Mouse (Mus musculus) limb, embryonic 10.5 days (tissue): ENCODE results near the gene Vezt. TPM values are rescaled to one million over a fixed set of nuclear protein-coding genes. Genes with fewer than 3 reads are reported as not detected.
A peak's percentile ranks its signal among the peaks of the same experiment; 100 is the strongest.

Experiments
- DNase-seq: peaks from one replicate; pipeline ENCODE4 v3.0.0-alpha.2; 2017; ENCODE audit warnings: low spot score
- H3K27ac ChIP-seq: fragments of 300-500 bp; sonication (generic); 2 replicates; pipeline ENCODE4 v1.5.1; 2016; ENCODE audit warnings: mild to moderate bottlenecking
- H3K27me3 ChIP-seq: fragments of 300-500 bp; sonication (generic); 2 replicates; pipeline ENCODE4 v1.6.1; 2016; ENCODE audit warnings: low read depth, mild to moderate bottlenecking; ENCODE audit not compliant: poor library complexity, severe bottlenecking
- H3K36me3 ChIP-seq: fragments of 300-500 bp; sonication (generic); 2 replicates; pipeline ENCODE4 v1.6.1; 2016; ENCODE audit warnings: mild to moderate bottlenecking, moderate library complexity
- H3K4me1 ChIP-seq: fragments of 300-500 bp; sonication (generic); 2 replicates; pipeline ENCODE4 v1.6.1; 2016
- H3K4me3 ChIP-seq: fragments of 300-500 bp; sonication (generic); 2 replicates; pipeline ENCODE4 v1.5.1; 2016; ENCODE audit warnings: mild to moderate bottlenecking, moderate library complexity
- H3K9me3 ChIP-seq: fragments of 300-500 bp; sonication (generic); replicated peaks from 2 replicates; pipeline ENCODE4 v1.6.1; 2016; ENCODE audit warnings: mild to moderate bottlenecking
- WGBS: fragments of 180-500 bp; shearing (Covaris S2); methylation state at CpG from one replicate; pipeline ENCODE4 v1.1.7; 2016; 5-methylcytosine and 5-hydroxymethylcytosine counted together
- polyA plus RNA-seq: library from polyadenylated mRNA; unstranded; fragments of >200 nt; fragmentation: Nextera tagmentation; extraction: Ambion mirVana; gene quantifications from 2 replicates; pipeline ENCODE4 v1.2.1, GENCODE M21; 2016

The Vezt gene
- polyA plus RNA-seq, 1 experiment from 2014 or later = 25.9 TPM

DNA sequence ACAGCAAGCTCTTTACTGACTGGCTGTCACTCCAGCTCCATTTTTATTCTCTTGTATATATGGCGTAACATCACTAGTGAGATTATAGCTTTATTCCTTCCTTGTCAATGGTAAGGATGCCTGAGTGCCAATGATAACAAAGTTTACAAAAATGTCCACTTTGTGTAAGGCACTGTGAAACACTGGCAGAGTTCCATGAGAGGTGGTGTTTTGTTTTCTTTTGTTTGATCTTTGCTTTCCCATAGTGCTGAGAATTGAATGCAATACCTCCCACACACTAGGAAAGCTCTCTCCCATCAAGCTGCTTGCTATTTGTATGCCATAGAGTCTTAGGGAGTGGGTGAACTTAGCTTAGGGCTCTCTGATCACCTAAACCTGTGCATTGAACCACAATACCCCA is 122.7 kb downstream of the Vezt start:
- H3K27ac ChIP-seq = no peak overlapping the region
- H3K9me3 ChIP-seq = no peaks in the 10 kb centered on the region
- WGBS = 95% methylated on average over 1 of the region's 1 CpGs
- H3K4me3 ChIP-seq = no peak overlapping the region
- no peak for DNase-seq
- H3K4me1 ChIP-seq = peaks cover 30% of the 10 kb centered on the region
- no peaks in the 10 kb centered on the region for H3K36me3 ChIP-seq
- H3K27me3 ChIP-seq = 0 out of 2 replicates have a peak, but pooled peaks cover 3% of the 10 kb centered on the region

DNA sequence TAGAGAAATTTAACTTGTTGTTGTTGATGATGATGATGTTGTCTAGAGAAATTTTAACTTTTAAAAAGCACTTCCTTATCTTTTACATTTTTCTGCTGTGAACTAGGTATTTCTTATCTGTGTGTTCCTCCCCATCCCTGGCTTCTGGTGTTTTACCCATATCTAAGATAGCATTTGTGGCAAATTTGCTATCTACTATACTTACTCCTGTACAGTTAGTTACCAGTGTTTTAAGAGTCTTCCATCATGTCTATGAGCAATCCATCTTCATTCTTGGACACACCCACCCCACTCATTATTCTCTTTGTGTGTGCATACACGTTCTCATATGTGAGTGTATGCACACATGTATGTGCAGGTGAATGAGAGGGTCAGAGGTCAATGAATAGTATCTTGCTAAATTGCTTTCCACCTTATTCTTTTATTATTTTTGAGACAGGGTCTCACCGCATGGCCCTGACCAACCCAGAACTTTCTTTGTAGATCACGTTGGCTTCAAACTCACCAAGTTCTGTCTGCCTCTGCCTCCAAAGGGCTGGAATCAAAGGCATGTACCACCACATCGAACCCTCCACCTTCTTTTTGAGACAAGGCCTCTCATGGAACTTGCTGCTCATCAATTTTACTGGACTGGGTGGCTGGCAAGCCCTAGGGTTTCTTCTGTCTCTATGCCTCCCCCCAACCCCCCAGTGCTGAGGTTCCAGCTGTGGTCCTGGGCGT is 123.3 kb downstream of the Vezt start:
- Histone ChIP-seq H3K9me3 (no peaks in the 10 kb centered on the region), H3K27ac (no peak overlapping the region), H3K36me3 (no peaks in the 10 kb centered on the region), H3K4me1 (peaks cover 36% of the 10 kb centered on the region), H3K4me3 (no peak overlapping the region), H3K27me3 (0 out of 2 replicates have a peak, but pooled peaks cover 3% of the 10 kb centered on the region)
- no peak for DNase-seq
- WGBS = 90% methylated on average over 5 of the region's 5 CpGs

DNA sequence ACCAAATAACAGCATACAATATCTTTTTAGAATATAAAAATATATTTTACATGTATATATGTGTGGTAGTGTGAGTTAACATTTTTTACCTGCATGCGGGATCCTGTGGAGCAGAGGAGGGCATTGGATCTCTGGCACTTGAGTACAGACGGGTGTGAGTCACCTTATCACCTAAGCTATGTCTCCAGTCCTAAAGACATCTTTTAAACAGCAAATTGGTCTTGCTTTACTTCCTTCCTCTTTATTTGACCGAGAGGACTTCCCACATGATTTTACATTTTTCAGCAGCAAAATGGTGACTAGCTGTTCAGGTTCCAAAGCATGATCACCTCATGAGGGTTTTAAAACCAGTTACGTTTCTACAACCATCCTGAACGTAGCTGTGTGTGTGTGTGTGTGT is 124.3 kb downstream of the Vezt start:
- Histone ChIP-seq H3K36me3 (no peaks in the 10 kb centered on the region), H3K27ac (no peak overlapping the region), H3K9me3 (no peaks in the 10 kb centered on the region), H3K27me3 (0 out of 2 replicates have a peak, but pooled peaks cover 3% of the 10 kb centered on the region), H3K4me3 (no peak overlapping the region), H3K4me1 (peaks cover 44% of the 10 kb centered on the region)
- 79% methylated on average over 5 of the region's 5 CpGs for WGBS
- DNase-seq = no peak

DNA sequence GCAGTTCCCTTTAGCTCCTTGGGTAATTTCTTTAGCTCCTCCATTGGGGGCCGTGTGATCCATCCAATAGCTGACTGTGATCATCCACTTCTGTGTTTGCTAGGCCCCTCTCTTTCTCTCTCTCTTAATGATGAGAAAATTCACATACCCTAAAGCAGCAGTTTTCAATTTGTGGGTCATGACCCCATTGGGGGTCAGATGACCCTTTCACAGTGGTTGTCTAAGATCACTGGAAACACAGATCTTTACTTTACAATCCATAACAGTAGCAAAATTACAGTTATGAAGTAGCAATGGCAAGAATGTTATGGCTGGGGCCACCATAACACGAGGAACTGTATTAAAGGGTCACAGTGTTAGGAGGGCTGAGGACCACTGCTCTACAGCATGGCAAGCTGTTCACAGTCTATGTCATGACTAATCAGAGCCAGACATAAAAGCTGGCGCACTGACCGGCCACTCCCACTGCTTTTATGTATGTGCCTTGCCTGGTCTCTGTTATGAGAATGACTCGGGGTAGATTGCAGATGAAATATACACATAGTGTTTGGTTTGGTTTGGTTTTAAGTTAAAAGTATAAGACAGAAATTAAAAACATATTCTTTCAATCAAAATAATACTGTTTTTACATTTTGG is 125.7 kb downstream of the Vezt start:
- Histone ChIP-seq H3K9me3 (no peaks in the 10 kb centered on the region), H3K27ac (no peak overlapping the region; the same call in 1 of the 2 replicates), H3K27me3 (no peaks in the 10 kb centered on the region), H3K36me3 (no peaks in the 10 kb centered on the region), H3K4me3 (no peak overlapping the region), H3K4me1 (peaks cover 33% of the 10 kb centered on the region)
- WGBS = 16% methylated on average over 5 of the region's 5 CpGs
- peak; percentile 47 for DNase-seq

DNA sequence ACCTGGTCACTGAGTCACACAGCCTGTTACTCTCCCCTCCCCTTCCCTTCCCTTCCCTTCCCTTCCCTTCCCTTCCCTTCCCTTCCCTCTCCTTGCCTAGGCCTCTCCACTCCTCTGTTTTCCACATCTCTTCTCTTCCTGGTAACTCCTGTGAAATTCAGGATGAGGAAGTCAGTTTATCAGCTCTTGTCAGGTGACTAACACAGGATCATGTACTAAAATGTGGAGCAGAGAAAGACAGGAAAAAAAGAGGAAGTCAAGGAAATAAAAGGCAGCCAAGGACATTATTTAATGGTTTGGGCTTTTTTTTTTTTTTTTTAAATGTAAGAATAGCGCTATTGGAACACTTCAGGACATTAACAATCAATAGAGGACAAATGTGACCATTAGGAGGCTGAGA is 126.6 kb downstream of the Vezt start:
- no peaks in the 10 kb centered on the region for H3K36me3 ChIP-seq
- H3K27me3 ChIP-seq = no peaks in the 10 kb centered on the region
- H3K9me3 ChIP-seq = no peaks in the 10 kb centered on the region
- peaks cover 32% of the 10 kb centered on the region for H3K4me1 ChIP-seq
- no peak for DNase-seq
- WGBS = 100% methylated on average over 1 of the region's 1 CpGs
- no peak overlapping the region for H3K27ac ChIP-seq
- H3K4me3 ChIP-seq = no peak overlapping the region

DNA sequence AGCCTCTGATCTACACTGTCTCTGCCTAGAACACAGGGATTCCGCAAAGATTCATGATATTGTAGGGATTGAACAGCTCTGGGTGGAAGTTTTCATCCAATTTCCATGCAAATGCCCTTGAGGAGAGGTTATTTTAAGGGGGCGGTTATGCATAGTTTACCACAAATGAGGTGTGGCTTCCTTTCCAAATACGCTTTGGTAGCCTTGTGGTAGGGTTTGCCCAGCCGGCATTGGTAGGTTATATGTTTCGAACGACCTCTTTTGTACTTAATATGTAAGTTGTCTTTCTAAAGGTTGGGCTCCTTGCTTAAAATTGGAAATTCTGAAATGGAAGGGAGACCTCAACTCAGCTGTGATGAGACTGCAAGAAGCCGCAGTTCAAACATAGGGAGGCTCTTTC is 127.1 kb downstream of the Vezt start:
- H3K4me1 ChIP-seq = peaks cover 32% of the 10 kb centered on the region
- H3K9me3 ChIP-seq = no peaks in the 10 kb centered on the region
- no peak for DNase-seq
- no peaks in the 10 kb centered on the region for H3K36me3 ChIP-seq
- H3K27me3 ChIP-seq = no peaks in the 10 kb centered on the region
- H3K27ac ChIP-seq = no peak overlapping the region
- H3K4me3 ChIP-seq = no peak overlapping the region
- WGBS = 97% methylated on average over 7 of the region's 7 CpGs

DNA sequence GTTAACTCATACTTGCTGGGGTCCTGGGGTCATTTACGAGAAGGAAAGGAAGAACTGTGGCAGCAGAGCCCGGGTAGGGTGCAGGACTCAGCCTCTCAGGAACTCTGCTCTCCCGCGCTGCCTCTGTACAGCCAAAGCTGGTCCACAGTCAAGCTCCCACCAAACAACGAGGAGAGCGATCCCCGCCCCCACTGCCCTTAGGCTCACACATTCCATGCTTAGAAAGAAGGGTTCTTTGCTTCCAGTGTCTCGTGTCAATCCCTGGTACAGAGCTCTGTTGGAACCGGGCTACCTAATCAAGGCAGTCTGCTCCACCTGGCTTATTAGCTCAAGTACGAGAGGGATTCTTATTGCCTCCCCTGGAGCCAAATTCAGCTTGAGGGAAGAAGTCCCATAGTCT is 128.2 kb downstream of the Vezt start:
- Histone ChIP-seq H3K27ac (peak overlapping the region; percentile 51; the same call in 1 of the 2 replicates), H3K27me3 (no peaks in the 10 kb centered on the region), H3K4me1 (peaks cover 35% of the 10 kb centered on the region), H3K4me3 (no peak overlapping the region), H3K36me3 (no peaks in the 10 kb centered on the region), H3K9me3 (no peaks in the 10 kb centered on the region)
- DNase-seq = peak; percentile 47
- 48% methylated on average over 10 of the region's 10 CpGs for WGBS

DNA sequence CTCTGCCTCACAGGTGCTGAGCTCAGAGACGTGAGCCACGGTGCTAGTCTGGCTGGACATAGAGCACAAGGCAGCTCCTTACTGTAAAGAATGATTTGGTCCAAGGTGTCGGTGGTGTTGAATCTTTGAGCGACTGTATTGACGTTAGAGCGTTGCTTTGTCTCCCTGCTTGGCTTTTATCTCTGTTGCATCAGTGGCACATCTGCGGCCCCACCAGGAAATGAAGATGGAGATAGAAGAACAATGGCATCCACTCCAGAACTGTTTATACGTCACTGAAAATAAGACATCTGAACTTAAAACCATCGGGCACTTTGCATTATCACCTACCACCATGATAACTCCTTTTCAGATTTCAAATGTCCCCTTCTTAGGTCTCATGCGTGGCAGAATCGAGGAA is 135.7 kb downstream of the Vezt start:
- Histone ChIP-seq H3K27me3 (no peaks in the 10 kb centered on the region), H3K27ac (no peak overlapping the region), H3K36me3 (no peaks in the 10 kb centered on the region), H3K4me1 (0 out of 2 replicates have a peak, but pooled peaks cover 3% of the 10 kb centered on the region), H3K4me3 (no peak overlapping the region), H3K9me3 (no peaks in the 10 kb centered on the region)
- 92% methylated on average over 11 of the region's 11 CpGs for WGBS
- DNase-seq = no peak

DNA sequence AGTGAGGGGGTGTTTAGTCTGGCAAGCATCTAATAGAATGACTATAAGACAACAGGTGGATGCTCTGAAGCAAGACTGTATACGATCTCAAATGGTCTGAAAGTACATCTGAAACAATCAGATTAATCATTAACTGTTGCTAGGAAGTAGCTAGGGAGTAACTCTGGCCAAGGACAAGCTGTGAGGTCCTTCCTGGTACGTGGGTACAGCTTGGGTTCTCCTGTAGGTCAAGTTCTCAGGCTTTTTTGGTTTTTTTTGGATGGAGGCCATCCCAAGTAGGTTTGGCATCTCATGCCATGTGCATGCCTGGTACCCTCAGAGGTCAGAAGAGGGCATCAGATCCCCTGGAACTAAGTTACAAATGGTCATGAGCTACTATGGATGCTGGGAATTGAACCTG is 136.3 kb downstream of the Vezt start:
- no peak for DNase-seq
- H3K9me3 ChIP-seq = no peaks in the 10 kb centered on the region
- H3K36me3 ChIP-seq = no peaks in the 10 kb centered on the region
- H3K27me3 ChIP-seq = no peaks in the 10 kb centered on the region
- no peak overlapping the region for H3K4me3 ChIP-seq
- 0 out of 2 replicates have a peak, but pooled peaks cover 3% of the 10 kb centered on the region for H3K4me1 ChIP-seq
- WGBS = 85% methylated on average over 2 of the region's 2 CpGs
- no peak overlapping the region for H3K27ac ChIP-seq

DNA sequence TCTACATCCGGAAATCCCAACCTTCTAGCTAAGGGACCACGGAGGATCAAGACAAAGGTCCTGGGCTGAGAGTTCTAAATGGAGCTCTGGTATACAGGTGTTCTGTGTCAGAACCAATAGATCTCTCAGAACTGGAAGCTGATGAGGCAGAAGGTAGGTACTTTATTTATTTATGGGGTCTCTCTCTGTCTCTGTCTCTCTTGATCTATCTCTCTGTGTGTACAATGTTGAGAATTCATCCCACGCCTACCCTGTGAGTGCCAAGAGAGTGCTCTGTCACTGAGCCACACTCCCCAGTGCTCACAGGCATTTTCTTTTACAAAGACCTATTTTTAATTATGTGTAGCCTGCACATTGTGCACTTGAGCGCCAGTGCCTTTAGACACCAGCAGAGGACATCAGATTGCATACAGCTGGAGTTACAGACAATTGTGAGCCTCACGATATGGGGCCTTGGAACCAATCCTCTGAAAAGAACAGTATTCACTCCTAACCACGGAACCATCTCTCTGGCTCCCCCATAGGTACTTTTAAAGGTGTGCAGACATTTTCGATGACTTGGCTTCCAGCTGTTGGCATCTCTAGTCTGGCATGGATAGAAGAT is 138.5 kb downstream of the Vezt start, which contains the start of gene Metap2:
Gene Metap2 (minus strand): TSS at position 51 of the 604 bp plus-strand sequence.
- 78% methylated on average over 7 of the region's 7 CpGs for WGBS
- DNase-seq = no peak
- no peaks in the 10 kb centered on the region for H3K9me3 ChIP-seq
- no peaks in the 10 kb centered on the region for H3K4me1 ChIP-seq
- no peak within 1 kb of the TSS for H3K27ac ChIP-seq
- H3K36me3 ChIP-seq = no peaks in the 10 kb centered on the region
- H3K4me3 ChIP-seq = no peak within 1 kb of the TSS
- H3K27me3 ChIP-seq = no peaks in the 10 kb centered on the region

DNA sequence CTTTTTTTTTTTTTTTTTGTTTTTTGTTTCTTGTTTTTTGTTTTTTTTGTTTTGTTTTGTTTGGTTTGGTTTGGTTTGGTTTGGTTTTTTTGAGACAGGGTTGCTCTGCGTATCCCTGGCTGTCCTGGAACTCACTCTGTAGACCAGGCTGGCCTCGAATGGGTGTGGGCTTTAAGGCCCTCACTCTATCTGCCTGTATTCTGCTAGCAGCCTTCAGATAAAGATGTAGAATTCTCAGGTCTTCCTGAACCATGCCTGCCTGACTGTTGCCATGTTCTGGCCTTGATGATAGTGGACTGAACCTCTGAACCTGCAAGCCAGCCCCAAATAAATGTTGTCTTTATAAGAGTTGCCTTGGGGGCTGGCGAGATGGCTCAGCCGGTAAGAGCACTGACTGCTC is 143.1 kb downstream of the Vezt start:
- Histone ChIP-seq H3K36me3 (0 out of 2 replicates have a peak, but pooled peaks cover 4% of the 10 kb centered on the region), H3K27ac (no peak overlapping the region), H3K9me3 (no peaks in the 10 kb centered on the region), H3K4me3 (no peak overlapping the region), H3K4me1 (peaks cover 10% of the 10 kb centered on the region), H3K27me3 (no peaks in the 10 kb centered on the region)
- 87% methylated on average over 4 of the region's 4 CpGs for WGBS
- no peak for DNase-seq

DNA sequence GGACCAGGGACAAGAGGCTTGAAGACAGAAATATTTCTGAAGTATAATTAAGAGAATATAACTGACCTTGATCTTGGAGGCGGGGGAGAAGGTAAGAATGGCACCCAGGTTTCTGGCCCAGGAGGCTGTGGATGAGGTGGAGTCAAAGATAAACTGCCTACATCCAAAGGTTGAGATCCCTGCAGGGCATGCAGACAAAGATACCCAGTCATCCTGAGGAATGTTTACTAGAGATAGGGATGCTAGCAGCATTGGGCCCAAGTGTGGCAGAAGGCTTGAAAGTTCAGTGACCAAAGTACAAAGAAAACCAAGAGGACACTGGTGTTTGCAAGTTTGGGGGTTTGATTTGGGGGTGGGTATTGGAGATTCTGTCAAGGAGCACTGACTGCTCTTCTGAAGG is 144.6 kb downstream of the Vezt start:
- 93% methylated on average over 1 of the region's 1 CpGs for WGBS
- no peak overlapping the region for H3K4me3 ChIP-seq
- peaks cover 15% of the 10 kb centered on the region for H3K36me3 ChIP-seq
- no peaks in the 10 kb centered on the region for H3K9me3 ChIP-seq
- peaks cover 10% of the 10 kb centered on the region for H3K4me1 ChIP-seq
- H3K27me3 ChIP-seq = no peaks in the 10 kb centered on the region
- DNase-seq = no peak
- no peak overlapping the region for H3K27ac ChIP-seq

DNA sequence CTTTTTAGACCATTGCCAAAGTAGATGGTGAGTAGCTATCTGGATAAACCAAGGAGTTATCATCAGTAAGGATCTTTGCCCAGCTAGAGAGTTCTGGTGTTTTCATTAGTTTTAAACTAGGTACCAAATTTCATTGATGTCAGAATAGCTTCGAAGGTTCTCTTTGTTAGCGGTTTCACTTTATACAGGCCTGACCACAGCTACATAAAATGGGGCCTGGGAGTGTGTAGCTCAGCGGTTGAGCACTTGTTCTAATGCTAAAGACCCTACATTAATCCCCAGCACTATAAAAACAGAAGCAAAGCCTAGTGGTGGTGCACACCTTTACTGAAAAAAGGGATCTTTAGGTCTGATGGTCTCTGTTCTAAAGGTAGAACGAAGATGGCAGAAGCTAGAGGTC is 145.1 kb downstream of the Vezt start:
- peak overlapping the region; percentile 85; the same call in 1 of the 2 replicates for H3K4me3 ChIP-seq
- 72% methylated on average over 4 of the region's 4 CpGs for WGBS
- H3K27me3 ChIP-seq = no peaks in the 10 kb centered on the region
- H3K27ac ChIP-seq = peak overlapping the region; percentile 93
- peaks cover 10% of the 10 kb centered on the region for H3K4me1 ChIP-seq
- no peak for DNase-seq
- H3K9me3 ChIP-seq = no peaks in the 10 kb centered on the region
- H3K36me3 ChIP-seq = peaks cover 20% of the 10 kb centered on the region
